Mouse (Mus musculus) heart, postnatal 0 days (tissue): ENCODE measurements around the gene Tbccd1.

Source experiments
- CTCF ChIP-seq: IDR thresholded peaks from 2 replicates; pipeline ENCODE4 v1.5.1; 2016; ENCODE audit warnings: antibody characterized with exemption, control low read depth, low read depth
- EP300 ChIP-seq: IDR thresholded peaks from 2 replicates; pipeline ENCODE4 v1.6.1; 2016; ENCODE audit warnings: antibody characterized with exemption, low read depth

DNA sequence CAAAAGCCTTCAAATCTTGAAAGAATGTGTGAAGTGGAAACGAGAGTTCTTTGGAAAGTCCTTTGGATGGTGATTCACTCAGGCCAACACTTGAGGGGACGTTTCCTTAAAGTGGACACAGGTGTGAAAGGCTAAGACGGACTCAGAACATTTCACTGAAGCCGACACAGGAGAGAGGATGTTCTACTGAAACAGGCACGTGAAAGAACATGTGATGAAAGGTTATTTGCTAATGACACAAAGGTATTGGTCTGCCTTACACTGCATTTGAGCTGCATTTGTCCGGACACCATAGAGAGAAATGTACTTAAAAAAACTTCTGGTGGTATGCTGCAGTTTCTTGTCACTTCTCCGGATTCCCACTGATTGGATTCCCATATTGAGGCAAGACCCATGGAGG lies 21.2 kb upstream of the Tbccd1 start:
- no peak for TF ChIP-seq CTCF
- no peak for TF ChIP-seq EP300
